Mouse (Mus musculus) testis, adult 2 months (tissue): Measurements from ENCODE around the gene Prph. TPM values are rescaled to one million over a fixed set of nuclear protein-coding genes. Genes with fewer than 3 reads are reported as not detected.

Experiments used
- H3K27ac ChIP-seq: fragments of 200-500 bp; 2 replicates; pipeline ENCODE4 v1.5.1; 2012; ENCODE audit warnings: low read depth, low read length; ENCODE audit not compliant: control insufficient read depth, insufficient read depth
- H3K27me3 ChIP-seq: fragments of 200-500 bp; 2 replicates; pipeline ENCODE4 v1.6.1; 2012; ENCODE audit warnings: mild to moderate bottlenecking, low read length, moderate library complexity; ENCODE audit not compliant: control insufficient read depth, insufficient read depth
- H3K36me3 ChIP-seq: fragments of 200-500 bp; 2 replicates; pipeline ENCODE4 v1.6.1; 2012; ENCODE audit warnings: mild to moderate bottlenecking, low read length; ENCODE audit not compliant: control insufficient read depth, insufficient read depth
- H3K4me1 ChIP-seq: fragments of 200-500 bp; 2 replicates; pipeline ENCODE4 v1.6.1; 2012; ENCODE audit warnings: low read length; ENCODE audit not compliant: control insufficient read depth, insufficient read depth
- H3K4me3 ChIP-seq: fragments of 200-500 bp; 2 replicates; pipeline ENCODE4 v1.5.1; 2012; ENCODE audit warnings: low read depth, mild to moderate bottlenecking, low read length, moderate library complexity, mixed read lengths; ENCODE audit not compliant: control insufficient read depth
- CTCF ChIP-seq: fragments of 200-500 bp; IDR thresholded peaks from 2 replicates; pipeline ENCODE4 v1.5.1; 2012; ENCODE audit warnings: low read depth, mild to moderate bottlenecking, inconsistent platforms, low read length, moderate library complexity; ENCODE audit not compliant: control insufficient read depth, insufficient read depth, insufficient replicate concordance
- POLR2A ChIP-seq: fragments of 200-500 bp; IDR thresholded peaks from 2 replicates; pipeline ENCODE4 v1.6.1; 2012; ENCODE audit warnings: low read depth, mild to moderate bottlenecking, inconsistent platforms, low read length, moderate library complexity; ENCODE audit not compliant: control insufficient read depth
- polyA plus RNA-seq: library from polyadenylated mRNA; depleted of rRNA; stranded (reverse); fragments of >200 nt; gene quantifications from 2 replicates; pipeline ENCODE4 v1.2.3, GENCODE M21; 2012; rRNA removed

Prph gene
- polyA plus RNA-seq, 1 experiment = 0.36 TPM

DNA sequence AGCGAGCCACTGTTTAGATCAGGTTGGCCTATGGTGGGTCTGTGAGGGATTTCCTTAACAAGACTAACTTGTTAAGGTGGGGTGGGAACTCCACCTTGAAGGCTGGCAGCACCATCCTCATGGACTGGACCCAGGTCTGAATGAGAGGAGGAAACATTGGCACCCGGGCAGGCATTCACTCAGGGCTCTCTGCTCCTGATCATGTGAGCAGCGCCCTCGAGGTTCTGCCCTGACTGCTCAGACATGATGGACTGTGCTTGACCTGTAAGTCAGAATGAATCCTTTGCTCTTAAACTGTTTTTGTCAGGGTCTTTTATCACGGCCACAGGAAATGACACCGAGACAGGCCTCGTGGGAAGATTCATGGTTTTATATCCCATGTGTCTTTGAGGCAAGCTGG lies 50.3 kb downstream of the Prph start:
- Histone ChIP-seq H3K4me3 (no peak overlapping the region), H3K27me3 (no peaks in the 10 kb centered on the region), H3K4me1 (no peaks in the 10 kb centered on the region), H3K27ac (no peak overlapping the region), H3K36me3 (no peaks in the 10 kb centered on the region)
- TF ChIP-seq CTCF (no peak), POLR2A (no peak)

DNA sequence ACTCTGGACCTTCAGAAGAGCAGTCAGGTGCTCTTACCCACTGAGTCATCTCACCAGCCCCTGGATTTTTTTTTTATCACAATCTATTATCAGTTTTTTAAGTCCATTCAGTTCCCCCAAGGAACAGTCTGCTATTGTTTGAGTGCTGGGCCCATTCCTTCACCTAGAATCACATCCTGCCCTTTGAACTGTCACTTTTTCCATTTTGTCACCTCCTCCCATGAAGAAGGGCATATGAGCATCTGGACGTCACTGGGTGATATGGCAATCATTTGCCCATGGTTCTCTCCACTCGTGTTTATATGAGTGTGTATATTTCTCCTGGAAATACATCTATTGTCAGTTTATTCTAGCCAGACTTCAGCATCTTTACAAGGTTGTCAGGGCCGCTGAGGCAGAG lies 52.9 kb downstream of the Prph start:
- H3K36me3 ChIP-seq = no peaks in the 10 kb centered on the region
- H3K4me3 ChIP-seq = no peak overlapping the region
- H3K27ac ChIP-seq = no peak overlapping the region
- TF ChIP-seq POLR2A (no peak), CTCF (no peak)
- no peaks in the 10 kb centered on the region for H3K4me1 ChIP-seq
- no peaks in the 10 kb centered on the region for H3K27me3 ChIP-seq

Other genes starting within 250 kb of the Prph start
- 0.02 TPM in 1 of 2 replicates, not detected in the other for gene Ddn, start 245.7 kb upstream of the Prph start, polyA plus RNA-seq
- 18.4 and 19.5 TPM in 2 replicates for gene Prkag1, start 223.7 kb upstream of the Prph start, polyA plus RNA-seq
- gene Kmt2d, start 184.0 kb upstream of the Prph start, polyA plus RNA-seq = 17.0 and 17.4 TPM in 2 replicates
- 4.6 and 4.8 TPM in 2 replicates for gene Rhebl1, start 160.6 kb upstream of the Prph start, polyA plus RNA-seq
- 9.4 and 10.8 TPM in 2 replicates for gene Dhh, start 156.6 kb upstream of the Prph start, polyA plus RNA-seq
- 478 and 581 TPM in 2 replicates for gene Lmbr1l, start 136.9 kb upstream of the Prph start, polyA plus RNA-seq
- 124 and 148 TPM in 2 replicates for gene Tuba1b, start 120.6 kb upstream of the Prph start, polyA plus RNA-seq
- gene Gm49450, start 101.6 kb upstream of the Prph start, polyA plus RNA-seq = 2.3 and 2.4 TPM in 2 replicates
- 77.2 and 93.1 TPM in 2 replicates for gene Tuba1a, start 101.5 kb upstream of the Prph start, polyA plus RNA-seq
- 223 and 227 TPM in 2 replicates for gene Tuba1c, start 25.3 kb upstream of the Prph start, polyA plus RNA-seq
- 15.2 and 17.5 TPM in 2 replicates for gene Troap, start 19.4 kb downstream of the Prph start, polyA plus RNA-seq
- 0.72 and 1.0 TPM in 2 replicates for gene C1ql4, start 32.6 kb downstream of the Prph start, polyA plus RNA-seq
- gene Dnajc22, start 38.0 kb downstream of the Prph start, polyA plus RNA-seq = 4.1 TPM in 2 replicates
- 34.2 and 35.8 TPM in 2 replicates for gene Spats2, start 70.7 kb downstream of the Prph start, polyA plus RNA-seq
- 0.89 and 1.00 TPM in 2 replicates for gene Kcnh3, start 169.7 kb downstream of the Prph start, polyA plus RNA-seq
- 113 and 124 TPM in 2 replicates for gene Mcrs1, start 196.8 kb downstream of the Prph start, polyA plus RNA-seq
- gene Prpf40b, start 239.9 kb downstream of the Prph start, polyA plus RNA-seq = 104 and 118 TPM in 2 replicates
- 57.2 and 58.2 TPM in 2 replicates for gene Fam186b, start 240.7 kb downstream of the Prph start, polyA plus RNA-seq